Mouse (Mus musculus) retina, adult 2 months (tissue): ENCODE measurements around the gene Gm47429.
"Not testable (repeated sequence)": the region's sequence is repeated elsewhere in the genome, so short reads cannot be mapped to it uniquely, and the experiment has no call there.

ENCODE experiments used
- DNase-seq: peaks from one replicate; pipeline ENCODE4 v3.0.0-alpha.2; 2012; ENCODE audit warnings: low read depth, low spot score

Gene Gm47429

GRCm38 (mm10) chr13:50443812-50444211, at the start of gene Gm47429:
Gene Gm47429 (minus strand): TSS chr13:50443912.
- no peak for DNase-seq

- not testable (repeated sequence) for DNase-seq
Observed at GRCm38 (mm10) chr13:50488510-50488909, 44.8 kb upstream of the Gm47429 start.

GRCm38 (mm10) chr13:50467007-50467406, 23.3 kb upstream of the Gm47429 start, which contains the start of gene Nutm2:
Gene Nutm2 (plus strand): TSS chr13:50467307.
- no peak for DNase-seq

GRCm38 (mm10) chr13:50464621-50465562, 21.2 kb upstream of the Gm47429 start:
- DNase-seq = no peak

GRCm38 (mm10) chr13:50460433-50460832, 16.7 kb upstream of the Gm47429 start:
- DNase-seq = not testable (repeated sequence)

- DNase-seq = no peak
Observed at GRCm38 (mm10) chr13:50453426-50453825, 9.7 kb upstream of the Gm47429 start.

GRCm38 (mm10) chr13:50452266-50452665, 8.6 kb upstream of the Gm47429 start:
- not testable (repeated sequence) for DNase-seq

GRCm38 (mm10) chr13:50445261-50445660, 1.5 kb upstream of the Gm47429 start:
- DNase-seq = no peak

GRCm38 (mm10) chr13:50426686-50427085, 17.0 kb downstream of the Gm47429 start:
- DNase-seq = no peak

GRCm38 (mm10) chr13:50424517-50424916, 19.2 kb downstream of the Gm47429 start:
- DNase-seq = no peak

- DNase-seq = no peak
Observed at GRCm38 (mm10) chr13:50423625-50424209, 20.0 kb downstream of the Gm47429 start.

GRCm38 (mm10) chr13:50418421-50418820, 25.3 kb downstream of the Gm47429 start:
- no peak for DNase-seq

GRCm38 (mm10) chr13:50417389-50418183, 26.1 kb downstream of the Gm47429 start, which contains the start of gene Fbxw17:
Gene Fbxw17 (plus strand): TSS chr13:50417864.
- peak; percentile 38 for DNase-seq
